Mouse (Mus musculus): ENCODE measurements around the gene Gnpat.
A peak's percentile ranks its signal among the peaks of the same experiment; 100 is the strongest.

Gene Gnpat

GRCm38 (mm10) chr8:124898251-124898905, 35.5 kb downstream of the Gnpat start:
- peak; percentile 57 for DNase-seq (ENCODE audit: low read depth, low spot score)

- DNase-seq (ENCODE audit: low read depth, low spot score), result no peak
Measured at GRCm38 (mm10) chr8:124903198-124903597, 40.4 kb downstream of the Gnpat start.

GRCm38 (mm10) chr8:124905482-124905881, 42.6 kb downstream of the Gnpat start:
- no peak for DNase-seq (ENCODE audit: low read depth, low spot score)

GRCm38 (mm10) chr8:124909936-124910335, 47.1 kb downstream of the Gnpat start:
- no peak for DNase-seq (ENCODE audit: low read depth, low spot score)

- DNase-seq (ENCODE audit: low read depth, low spot score), result no peak
Measured at GRCm38 (mm10) chr8:124910349-124910748, 47.5 kb downstream of the Gnpat start.

- no peak for DNase-seq (ENCODE audit: low read depth, low spot score)
Measured at GRCm38 (mm10) chr8:124911938-124912872, 49.4 kb downstream of the Gnpat start.

- DNase-seq (ENCODE audit: low read depth, low spot score), result no peak
Measured at GRCm38 (mm10) chr8:124914061-124914460, 51.2 kb downstream of the Gnpat start.

- DNase-seq (ENCODE audit: low read depth, low spot score), result no peak
Measured at GRCm38 (mm10) chr8:124917741-124918484, 55.1 kb downstream of the Gnpat start.

- no peak for DNase-seq (ENCODE audit: low read depth, low spot score)
Measured at GRCm38 (mm10) chr8:124921369-124922279, 58.8 kb downstream of the Gnpat start.

- DNase-seq (ENCODE audit: low read depth, low spot score), result peak; percentile 40
Measured at GRCm38 (mm10) chr8:124922490-124923089, 59.8 kb downstream of the Gnpat start.

- DNase-seq (ENCODE audit: low read depth, low spot score), result no peak
Measured at GRCm38 (mm10) chr8:124923971-124924652, 61.3 kb downstream of the Gnpat start.

- DNase-seq (ENCODE audit: low read depth, low spot score), result peak; percentile 52
Measured at GRCm38 (mm10) chr8:124925544-124926266, 62.9 kb downstream of the Gnpat start.

- peak; percentile 99 for DNase-seq (ENCODE audit: low read depth, low spot score)
Measured at GRCm38 (mm10) chr8:124926351-124926771, 63.5 kb downstream of the Gnpat start.

GRCm38 (mm10) chr8:124929006-124929405, 66.2 kb downstream of the Gnpat start:
- DNase-seq (ENCODE audit: low read depth, low spot score), result no peak

GRCm38 (mm10) chr8:124930086-124930485, 67.3 kb downstream of the Gnpat start:
- no peak for DNase-seq (ENCODE audit: low read depth, low spot score)

- DNase-seq (ENCODE audit: low read depth, low spot score), result no peak
Measured at GRCm38 (mm10) chr8:124930649-124931048, 67.8 kb downstream of the Gnpat start.

GRCm38 (mm10) chr8:124932435-124932834, 69.6 kb downstream of the Gnpat start:
- no peak for DNase-seq (ENCODE audit: low read depth, low spot score)

GRCm38 (mm10) chr8:124935116-124935515, 72.3 kb downstream of the Gnpat start:
- DNase-seq (ENCODE audit: low read depth, low spot score), result no peak

GRCm38 (mm10) chr8:124936699-124937098, 73.9 kb downstream of the Gnpat start:
- DNase-seq (ENCODE audit: low read depth, low spot score), result no peak

Data from 3T3-L1 (cell line).